Comparison of ENCODE assay signal across 8 mouse cellular contexts in genomic region chr17:27032869-27033268, GRCm38 (mm10). TPM values are rescaled to one million over a fixed set of nuclear protein-coding genes. Genes with fewer than 3 reads are reported as not detected.
DNase-seq lines count a peak whose midpoint lies in the region; ATAC-seq and TF ChIP-seq lines count a peak whose summit lies in the region.

No protein-coding gene starts in this region.

- WGBS in embryonic facial prominence, embryonic 11.5 days = 1% methylated on average over 14 of the region's 14 CpGs
- under 1% methylated on average over 14 of the region's 14 CpGs for WGBS in heart, embryonic 11.5 days (ENCODE audit: insufficient replicate concordance)
- WGBS in kidney, embryonic 14.5 days = under 1% methylated on average over 14 of the region's 14 CpGs
- WGBS in liver, embryonic 14.5 days (ENCODE audit: insufficient replicate concordance) = 2% methylated on average over 14 of the region's 14 CpGs
- 2% methylated on average over 14 of the region's 14 CpGs for WGBS in neural tube, embryonic 13.5 days

- 0 out of 2 replicates have a peak overlapping the region, but pooled peaks have one; percentile 16 for H3K4me2 ChIP-seq in embryonic facial prominence, embryonic 11.5 days (ENCODE audit: low read depth, low read length)
- H3K4me2 ChIP-seq in heart, embryonic 11.5 days = peak overlapping the region; percentile 55
- 0 out of 2 replicates have a peak overlapping the region, but pooled peaks have one; percentile 17 for H3K4me2 ChIP-seq in kidney, embryonic 14.5 days (replicated peaks; ENCODE audit: low read depth, low read length)
- 0 out of 2 replicates have a peak overlapping the region, but pooled peaks have one; percentile 0 for H3K4me2 ChIP-seq in liver, embryonic 14.5 days (ENCODE audit: low read depth)
- peak overlapping the region; percentile 33; the same call in 1 of the 2 replicates for H3K4me2 ChIP-seq in neural tube, embryonic 13.5 days

- no peaks in the 10 kb centered on the region for H3K27me3 ChIP-seq in C2C12 (ENCODE audit: control insufficient read depth, insufficient read depth, insufficient read length)
- H3K27me3 ChIP-seq in embryonic facial prominence, embryonic 11.5 days (ENCODE audit: control insufficient read depth, insufficient read depth, low read length) = no peaks in the 10 kb centered on the region
- no peaks in the 10 kb centered on the region for H3K27me3 ChIP-seq in heart, embryonic 11.5 days (ENCODE audit: control insufficient read depth, insufficient read depth, low read length)
- H3K27me3 ChIP-seq in kidney, embryonic 14.5 days (ENCODE audit: control insufficient read depth, insufficient read depth, low read length) = no peaks in the 10 kb centered on the region
- no peaks in the 10 kb centered on the region for H3K27me3 ChIP-seq in liver, embryonic 14.5 days (ENCODE audit: control insufficient read depth, insufficient read depth, low read length)
- no peaks in the 10 kb centered on the region for H3K27me3 ChIP-seq in neural tube, embryonic 13.5 days

- H3K79me3 ChIP-seq in C2C12 (ENCODE audit: low read depth) = peaks cover 4% of the 10 kb centered on the region

- no peak for TF ChIP-seq EP300 in liver, embryonic 14.5 days (IDR thresholded peaks at IDR 0.05; ENCODE audit: low read depth)

- DNase-seq in adrenal gland, postnatal 25 days = peak; percentile 75
- DNase-seq in embryonic facial prominence, embryonic 11.5 days (ENCODE audit: low spot score) = peak; percentile 92
- DNase-seq in liver, embryonic 14.5 days (ENCODE audit: low read depth in 3 of 3, low spot score in 3 of 3) = no peak
- DNase-seq in testis, postnatal 14 days (ENCODE audit: low spot score) = peak; percentile 61

- H3K36me3 ChIP-seq in C2C12 (ENCODE audit: control insufficient read depth, insufficient read depth) = no peaks in the 10 kb centered on the region
- H3K36me3 ChIP-seq in embryonic facial prominence, embryonic 11.5 days (replicated peaks; ENCODE audit: control insufficient read depth, insufficient read depth, low read depth, low read length) = no peaks in the 10 kb centered on the region
- H3K36me3 ChIP-seq in heart, embryonic 11.5 days (ENCODE audit: control insufficient read depth, insufficient read depth, low read length) = no peaks in the 10 kb centered on the region
- H3K36me3 ChIP-seq in kidney, embryonic 14.5 days (ENCODE audit: control insufficient read depth, insufficient read depth, low read length) = no peaks in the 10 kb centered on the region
- no peaks in the 10 kb centered on the region for H3K36me3 ChIP-seq in liver, embryonic 14.5 days (replicated peaks; ENCODE audit: control insufficient read depth, insufficient read depth, low read depth)
- no peaks in the 10 kb centered on the region for H3K36me3 ChIP-seq in neural tube, embryonic 13.5 days

- H3K9me3 ChIP-seq in embryonic facial prominence, embryonic 11.5 days (replicated peaks; ENCODE audit: control insufficient read depth, low read length) = no peaks in the 10 kb centered on the region
- no peaks in the 10 kb centered on the region for H3K9me3 ChIP-seq in heart, embryonic 11.5 days (replicated peaks; ENCODE audit: control insufficient read depth, low read length)
- no peaks in the 10 kb centered on the region for H3K9me3 ChIP-seq in kidney, embryonic 14.5 days (ENCODE audit: control insufficient read depth, low read length)
- no peaks in the 10 kb centered on the region for H3K9me3 ChIP-seq in liver, embryonic 14.5 days (ENCODE audit: control insufficient read depth, low read length)
- H3K9me3 ChIP-seq in neural tube, embryonic 13.5 days = no peaks in the 10 kb centered on the region

- H3K27ac ChIP-seq in embryonic facial prominence, embryonic 11.5 days (replicated peaks; ENCODE audit: low read depth, low read length) = no peak overlapping the region
- H3K27ac ChIP-seq in heart, embryonic 11.5 days (ENCODE audit: low read depth, low read length) = no peak overlapping the region
- H3K27ac ChIP-seq in kidney, embryonic 14.5 days (ENCODE audit: low read depth, low read length) = no peak overlapping the region
- no peak overlapping the region for H3K27ac ChIP-seq in liver, embryonic 14.5 days
- no peak overlapping the region for H3K27ac ChIP-seq in neural tube, embryonic 13.5 days (replicated peaks)

- peak; percentile 63 for ATAC-seq in embryonic facial prominence, embryonic 11.5 days (replicated peaks; ENCODE audit: insufficient number of reproducible peaks, low FRiP score, low TSS enrichment, low read depth)
- ATAC-seq in heart, embryonic 11.5 days (replicated peaks; ENCODE audit: insufficient number of reproducible peaks, low FRiP score, low TSS enrichment) = peak; percentile 45; the same call in 1 of the 2 replicates
- ATAC-seq in kidney, embryonic 14.5 days (ENCODE audit: low FRiP score, low TSS enrichment) = peak; percentile 48
- no peak for ATAC-seq in liver, embryonic 14.5 days (ENCODE audit: insufficient read depth)
- 0 out of 2 replicates have a peak, but pooled peaks have one; percentile 15 for ATAC-seq in neural tube, embryonic 13.5 days (ENCODE audit: low read depth)

- H3K79me2 ChIP-seq in C2C12 (ENCODE audit: control insufficient read depth, insufficient read depth) = peaks cover 6% of the 10 kb centered on the region

- no peak overlapping the region for H3ac ChIP-seq in C2C12 (ENCODE audit: control insufficient read depth, insufficient read length, low read depth)

- no peaks in the 10 kb centered on the region for H3K4me1 ChIP-seq in embryonic facial prominence, embryonic 11.5 days (ENCODE audit: control insufficient read depth, insufficient read depth, low read length)
- peaks cover 8% of the 10 kb centered on the region; the same call in 1 of the 2 replicates for H3K4me1 ChIP-seq in heart, embryonic 11.5 days (ENCODE audit: control insufficient read depth, insufficient read depth, low read length)
- H3K4me1 ChIP-seq in kidney, embryonic 14.5 days (ENCODE audit: control insufficient read depth, insufficient read depth, low read length) = peaks cover 6% of the 10 kb centered on the region
- peaks cover 0 to 3% of the 10 kb centered on the region in 2 experiments; a peak in 3 of 4 replicates for H3K4me1 ChIP-seq in liver, embryonic 14.5 days (replicated peaks; ENCODE audit: control insufficient read depth in 2 of 2, insufficient read depth in 2 of 2, low read length in 1 of 2)
- H3K4me1 ChIP-seq in neural tube, embryonic 13.5 days (replicated peaks) = peaks cover 15% of the 10 kb centered on the region

- H3K4me3 ChIP-seq in C2C12 (ENCODE audit: insufficient read depth, poor library complexity, severe bottlenecking) = no peak overlapping the region
- H3K4me3 ChIP-seq in embryonic facial prominence, embryonic 11.5 days (ENCODE audit: low read depth, low read length) = no peak overlapping the region
- H3K4me3 ChIP-seq in heart, embryonic 11.5 days (ENCODE audit: low read depth, low read length) = peak overlapping the region; percentile 26; the same call in 1 of the 2 replicates
- H3K4me3 ChIP-seq in kidney, embryonic 14.5 days (ENCODE audit: low read length) = no peak overlapping the region
- no peak overlapping the region for H3K4me3 ChIP-seq in liver, embryonic 14.5 days (ENCODE audit: insufficient read depth in 1 of 2, low read depth in 2 of 2, low read length in 2 of 2)
- no peak overlapping the region for H3K4me3 ChIP-seq in neural tube, embryonic 13.5 days

- peak; percentile 87 for TF ChIP-seq CTCF in C2C12 (IDR thresholded peaks at IDR 0.05; ENCODE audit: control insufficient read depth, insufficient read depth, insufficient read length)
- peak; percentile 96 for TF ChIP-seq CTCF in liver, embryonic 14.5 days (IDR thresholded peaks at IDR 0.05; ENCODE audit: low read depth)

- no peak overlapping the region for H3K9ac ChIP-seq in embryonic facial prominence, embryonic 11.5 days (replicated peaks; ENCODE audit: low read length)
- H3K9ac ChIP-seq in heart, embryonic 11.5 days (ENCODE audit: low read depth, low read length) = peak overlapping the region; percentile 39; the same call in 1 of the 2 replicates
- peak overlapping the region; percentile 28; the same call in 1 of the 2 replicates for H3K9ac ChIP-seq in kidney, embryonic 14.5 days (ENCODE audit: low read depth, low read length)
- H3K9ac ChIP-seq in liver, embryonic 14.5 days (replicated peaks) = no peak overlapping the region
- H3K9ac ChIP-seq in neural tube, embryonic 13.5 days = 0 out of 2 replicates have a peak overlapping the region, but pooled peaks have one; percentile 17

RNA-seq across cellular contexts. Expression of gene Bak1, which starts 4.1 kb away (rescaled TPM):
- polyA plus RNA-seq in C2C12 (2012; fragmentation: generic; extraction: Trizol) = 95.1 TPM
- 35.7 and 43.8 TPM in 2 replicates for total RNA-seq in adrenal gland, postnatal 25 days (2021)
- 12.9 and 14.3 TPM in 2 replicates for polyA plus RNA-seq in embryonic facial prominence, embryonic 11.5 days (2014; fragmentation: Nextera tagmentation; extraction: Ambion mirVana)
- 11.0 and 11.4 TPM in 2 replicates for polyA plus RNA-seq in heart, embryonic 11.5 days (2014; fragmentation: Nextera tagmentation; extraction: Ambion mirVana)
- 11.1 and 16.0 TPM in 2 replicates for polyA plus RNA-seq in kidney, embryonic 14.5 days (2014; fragmentation: Nextera tagmentation; extraction: Ambion mirVana)
- 16.1 and 17.3 TPM in 2 replicates for polyA plus RNA-seq in liver, embryonic 14.5 days (2012; rRNA removed)
- 5.4 and 5.8 TPM in 2 replicates for polyA plus RNA-seq in liver, embryonic 14.5 days (2014; fragmentation: Nextera tagmentation; extraction: Ambion mirVana)
- polyA plus RNA-seq in neural tube, embryonic 13.5 days (2015; fragmentation: Nextera tagmentation; extraction: Ambion mirVana) = 2.8 and 3.3 TPM in 2 replicates

RNA-seq across cellular contexts. Expression of gene Itpr3, which starts 24.2 kb away (rescaled TPM):
- 20.0 TPM for polyA plus RNA-seq in C2C12 (2012; fragmentation: generic; extraction: Trizol)
- 6.1 and 7.4 TPM in 2 replicates for total RNA-seq in adrenal gland, postnatal 25 days (2021)
- polyA plus RNA-seq in embryonic facial prominence, embryonic 11.5 days (2014; fragmentation: Nextera tagmentation; extraction: Ambion mirVana) = 1.5 and 1.7 TPM in 2 replicates
- polyA plus RNA-seq in heart, embryonic 11.5 days (2014; fragmentation: Nextera tagmentation; extraction: Ambion mirVana) = 2.1 and 2.2 TPM in 2 replicates
- 5.3 and 9.9 TPM in 2 replicates for polyA plus RNA-seq in kidney, embryonic 14.5 days (2014; fragmentation: Nextera tagmentation; extraction: Ambion mirVana)
- 0.96 and 1.00 TPM in 2 replicates for polyA plus RNA-seq in liver, embryonic 14.5 days (2012; rRNA removed)
- polyA plus RNA-seq in liver, embryonic 14.5 days (2014; fragmentation: Nextera tagmentation; extraction: Ambion mirVana) = 0.53 and 0.75 TPM in 2 replicates
- polyA plus RNA-seq in neural tube, embryonic 13.5 days (2015; fragmentation: Nextera tagmentation; extraction: Ambion mirVana) = 1.4 and 1.5 TPM in 2 replicates

RNA-seq across cellular contexts. Expression of gene Zbtb9, which starts 59.9 kb away (rescaled TPM):
- 6.8 TPM for polyA plus RNA-seq in C2C12 (2012; fragmentation: generic; extraction: Trizol)
- 5.1 and 8.0 TPM in 2 replicates for total RNA-seq in adrenal gland, postnatal 25 days (2021)
- 10.1 and 11.9 TPM in 2 replicates for polyA plus RNA-seq in embryonic facial prominence, embryonic 11.5 days (2014; fragmentation: Nextera tagmentation; extraction: Ambion mirVana)
- 6.8 and 7.9 TPM in 2 replicates for polyA plus RNA-seq in heart, embryonic 11.5 days (2014; fragmentation: Nextera tagmentation; extraction: Ambion mirVana)
- polyA plus RNA-seq in kidney, embryonic 14.5 days (2014; fragmentation: Nextera tagmentation; extraction: Ambion mirVana) = 6.3 and 12.8 TPM in 2 replicates
- polyA plus RNA-seq in liver, embryonic 14.5 days (2012; rRNA removed) = 3.1 and 4.0 TPM in 2 replicates
- polyA plus RNA-seq in liver, embryonic 14.5 days (2014; fragmentation: Nextera tagmentation; extraction: Ambion mirVana) = 2.6 and 3.4 TPM in 2 replicates
- polyA plus RNA-seq in neural tube, embryonic 13.5 days (2015; fragmentation: Nextera tagmentation; extraction: Ambion mirVana) = 17.8 and 19.8 TPM in 2 replicates

Comparison
In these comparisons a context has a peak if more than half of its experiments do, and no peak if none do; other contexts are left out.
1. DNase-seq: peak in adrenal gland, postnatal 25 days (single experiment), embryonic facial prominence, embryonic 11.5 days (single experiment) and testis, postnatal 14 days (single experiment); none in liver, embryonic 14.5 days (0 of 3).
2. H3K4me2 ChIP-seq: peak in every context shown above with its lines; median percentile 55 in heart, embryonic 11.5 days; 33 in neural tube, embryonic 13.5 days; 17 in kidney, embryonic 14.5 days; 16 in embryonic facial prominence, embryonic 11.5 days; 0 in liver, embryonic 14.5 days.
3. H3K9ac ChIP-seq: peak in heart, embryonic 11.5 days (single experiment), kidney, embryonic 14.5 days (single experiment) and neural tube, embryonic 13.5 days (single experiment); none in embryonic facial prominence, embryonic 11.5 days (single experiment) and liver, embryonic 14.5 days (single experiment).